Mouse (Mus musculus) layer of hippocampus, adult 9-11 months (tissue): ENCODE data around the gene Gcn1l1.
"Not testable (repeated sequence)": the region's sequence is repeated elsewhere in the genome, so short reads cannot be mapped to it uniquely, and the experiment has no call there.

Experiments used
- DNase-seq: peaks from one replicate; pipeline ENCODE4 v3.0.0; 2022

Gene Gcn1l1

DNA sequence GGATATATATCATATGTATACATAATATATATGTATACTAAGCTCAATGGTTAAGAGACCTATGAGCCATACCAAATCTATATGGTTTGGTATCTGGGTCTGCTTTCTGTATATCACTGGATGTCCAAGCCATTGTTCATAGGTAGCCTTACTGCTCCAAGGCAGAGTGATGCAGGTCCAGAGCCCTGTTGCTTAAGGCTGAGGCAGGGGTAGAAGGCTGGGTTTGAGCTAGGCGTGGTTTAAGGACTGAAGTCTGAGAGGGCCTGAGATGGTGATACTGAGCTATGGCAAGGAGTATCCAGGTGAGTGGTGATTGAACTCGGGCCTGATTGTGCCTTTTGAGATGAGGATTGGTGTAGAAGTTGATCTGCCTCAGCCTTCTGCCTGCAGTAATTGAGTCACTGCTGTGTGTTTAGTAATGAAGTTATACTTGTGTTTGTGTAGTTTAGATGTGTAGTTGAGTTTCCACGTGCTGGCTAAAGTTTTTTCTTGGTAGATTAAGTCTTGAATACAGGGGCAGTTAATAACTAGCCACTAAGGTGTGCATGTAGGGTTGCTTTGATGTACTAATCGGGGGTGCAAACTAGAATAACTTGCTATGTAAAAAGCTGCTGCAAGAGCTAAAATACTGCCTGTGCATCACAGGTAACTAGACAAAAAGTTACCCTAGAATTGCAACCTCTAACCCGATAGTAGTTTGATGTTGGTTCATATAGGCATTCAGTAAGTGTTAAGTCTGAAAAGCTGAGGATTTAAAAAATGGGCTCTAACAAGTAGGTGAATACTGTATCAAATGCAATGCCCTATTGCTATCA is 1.1 kb upstream of the Gcn1l1 start:
- DNase-seq = no peak

DNA sequence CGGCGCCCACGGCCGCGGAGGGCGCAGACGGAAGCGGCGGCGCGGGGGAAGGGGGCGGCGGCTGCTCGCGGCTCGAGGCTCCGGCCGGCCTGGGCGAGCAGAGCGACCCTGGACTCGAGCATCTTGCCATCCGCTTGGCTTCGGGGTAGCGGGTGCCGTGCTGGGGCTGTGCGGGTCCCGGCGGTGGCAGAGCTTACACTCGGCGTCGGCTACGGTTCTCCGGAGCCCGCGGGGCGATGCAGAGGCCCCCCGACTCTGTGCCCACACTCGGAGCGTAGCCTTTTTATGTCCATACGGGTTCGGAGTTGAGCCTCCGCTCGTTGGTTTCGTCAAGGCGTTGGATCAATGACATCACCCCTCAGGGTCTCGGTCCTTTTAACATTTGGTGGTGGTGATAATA is 349 bp downstream of the Gcn1l1 start:
- no peak for DNase-seq

DNA sequence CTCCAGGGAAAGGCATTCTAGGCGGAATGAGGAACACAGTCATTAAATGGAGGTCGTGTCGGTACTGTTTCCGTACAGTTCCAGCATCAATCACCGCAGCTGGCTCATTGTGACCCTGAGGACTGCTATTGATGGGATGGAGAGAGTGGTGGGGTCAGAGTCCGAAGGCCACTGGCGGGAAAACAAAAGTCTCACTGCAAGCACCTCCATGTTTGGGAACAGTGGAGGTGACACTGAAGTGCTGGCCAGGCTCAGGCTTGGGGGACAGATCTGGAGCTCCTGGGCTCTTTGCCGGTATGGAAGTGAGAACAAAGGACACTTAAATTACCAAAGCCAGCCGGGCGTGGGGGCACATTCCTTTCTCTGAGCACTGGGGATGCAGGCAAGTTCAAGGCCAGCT is 3.6 kb downstream of the Gcn1l1 start:
- DNase-seq = no peak

DNA sequence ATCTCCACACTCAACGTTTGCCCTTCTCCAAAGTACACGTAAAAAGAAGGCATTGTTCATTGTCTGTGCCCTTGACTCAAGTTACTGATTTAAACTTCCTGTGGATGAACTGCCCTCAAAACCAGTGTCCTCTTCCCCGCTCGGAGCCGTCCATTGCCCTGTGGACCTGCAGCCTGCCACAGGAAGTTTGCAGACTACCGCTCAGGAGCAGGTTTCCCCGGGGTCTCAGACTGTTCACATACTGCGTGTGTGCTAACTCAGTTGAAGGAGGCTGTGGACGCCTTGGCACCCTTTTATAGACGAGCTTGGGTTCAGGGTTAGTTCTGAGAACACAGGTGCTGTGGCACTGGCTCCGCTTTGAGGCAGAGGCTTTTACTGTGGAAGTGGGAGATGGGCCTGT is 4.3 kb downstream of the Gcn1l1 start:
- DNase-seq = no peak

DNA sequence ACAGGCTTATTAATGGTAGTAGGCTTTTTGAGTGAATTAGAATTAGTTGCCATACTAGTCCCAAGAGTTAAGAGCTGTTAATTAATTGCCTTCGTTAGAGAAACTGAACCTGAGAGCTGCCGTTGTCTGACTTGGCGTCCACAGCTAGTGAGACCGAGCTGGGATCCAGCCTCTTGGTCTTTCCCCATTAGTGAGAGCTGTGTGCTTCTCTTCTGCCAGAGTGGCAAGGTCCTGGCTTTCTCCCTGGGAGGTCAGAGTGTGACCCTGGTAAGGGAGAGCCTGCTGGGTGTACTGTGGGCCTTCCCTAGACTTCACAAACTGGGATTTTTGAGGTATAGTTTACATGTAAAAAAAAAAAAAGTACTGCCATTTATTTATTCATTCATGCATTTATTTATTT is 4.7 kb downstream of the Gcn1l1 start:
- no peak for DNase-seq

DNA sequence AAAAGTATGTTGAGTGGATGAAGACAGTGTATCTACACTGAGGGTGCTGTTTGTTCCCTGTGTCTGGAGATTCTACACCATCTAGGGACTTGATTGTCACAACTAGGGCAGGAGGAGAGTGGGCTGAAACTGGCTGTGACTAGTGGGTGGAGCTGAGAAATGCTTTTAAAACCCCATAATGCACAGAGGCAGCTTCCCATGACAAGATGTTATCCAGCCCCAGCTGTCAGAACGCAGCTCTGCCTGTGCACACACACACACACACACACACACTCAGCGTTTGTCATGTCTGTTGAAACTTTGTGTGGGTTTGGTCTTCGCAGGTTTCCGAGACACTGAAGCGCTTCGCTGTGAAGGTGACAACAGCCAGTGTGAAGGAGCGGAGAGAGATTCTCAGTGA is 6.0 kb downstream of the Gcn1l1 start:
- DNase-seq = peak; percentile 82

DNA sequence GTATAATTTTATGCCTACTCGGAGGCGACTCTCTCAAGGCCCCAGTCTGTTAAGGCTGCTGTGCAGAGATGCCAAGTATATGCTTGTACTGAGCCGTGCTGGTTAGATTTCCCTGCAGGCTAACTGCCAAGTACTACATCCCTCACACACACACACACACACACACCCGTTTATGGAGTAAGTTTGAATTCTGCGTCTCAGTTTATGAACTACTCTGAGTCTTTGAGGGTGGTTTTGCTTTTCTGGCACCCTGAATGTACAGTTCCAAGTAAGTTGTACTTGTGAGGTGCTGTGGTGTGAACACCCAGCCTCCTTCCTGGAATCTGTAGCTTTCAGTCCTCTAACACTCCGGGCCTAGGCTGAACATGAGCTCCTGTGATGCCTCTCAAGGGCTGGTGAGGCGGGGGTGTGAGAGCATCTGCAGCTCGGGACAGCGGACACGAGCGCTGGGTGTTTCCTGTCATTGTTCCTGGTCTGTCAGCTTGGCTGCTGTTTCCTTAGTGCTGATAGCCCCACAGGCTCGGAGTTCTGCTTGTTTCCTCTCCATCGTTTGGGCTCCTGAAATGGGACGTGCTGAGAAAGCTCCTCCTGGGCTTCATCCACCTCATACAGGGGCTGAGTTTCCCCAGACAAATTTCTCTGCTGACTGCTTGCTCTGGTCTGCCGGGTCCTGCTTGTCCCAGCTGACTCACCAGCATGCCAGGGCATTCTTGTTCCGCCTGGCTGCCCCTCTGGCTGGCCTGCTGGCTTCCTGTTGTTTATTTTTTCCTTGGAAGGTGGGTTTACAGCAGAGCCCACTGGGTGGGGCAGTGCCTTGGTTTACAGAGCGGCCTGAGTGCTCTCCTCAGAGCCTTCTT is 7.9 kb downstream of the Gcn1l1 start:
- peak; percentile 50 for DNase-seq

DNA sequence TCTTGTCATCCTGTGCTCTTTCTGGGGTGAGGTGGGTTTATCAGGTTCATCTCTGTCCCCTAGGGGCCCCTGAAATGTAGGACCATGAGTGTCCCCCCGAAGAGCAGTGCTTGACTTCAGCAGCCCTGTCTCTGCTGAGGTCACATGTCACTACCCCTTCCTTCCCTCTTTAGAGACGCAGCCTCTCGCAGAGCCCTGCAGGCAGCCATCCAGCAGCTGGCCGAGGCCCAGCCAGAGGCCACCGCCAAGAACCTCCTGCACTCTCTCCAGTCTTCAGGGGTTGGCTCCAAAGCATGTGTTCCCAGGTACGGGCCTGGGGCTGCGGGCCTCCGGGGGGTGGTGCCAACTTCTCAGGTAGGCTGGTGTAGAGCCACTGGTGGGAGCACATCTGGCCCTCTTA is 9.9 kb downstream of the Gcn1l1 start:
- DNase-seq = peak; percentile 38

DNA sequence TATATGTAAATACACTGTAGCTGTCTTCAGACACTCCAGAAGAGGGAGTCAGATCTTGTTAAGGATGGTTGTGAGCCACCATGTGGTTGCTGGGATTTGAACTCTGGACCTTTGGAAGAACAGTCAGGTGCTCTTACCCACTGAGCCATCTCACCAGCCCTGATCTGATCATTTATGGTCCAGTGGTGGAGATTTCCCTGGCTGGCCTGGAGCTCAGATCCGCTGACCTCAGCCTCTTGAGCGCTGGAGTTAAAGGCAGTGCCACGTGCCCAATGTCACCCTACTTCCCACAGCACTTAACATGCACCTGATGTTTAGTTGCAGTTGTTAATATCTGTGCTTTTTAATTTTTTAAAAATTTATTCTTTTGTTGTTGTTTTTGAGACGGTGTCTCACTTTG is 12.6 kb downstream of the Gcn1l1 start:
- not testable (repeated sequence) for DNase-seq

DNA sequence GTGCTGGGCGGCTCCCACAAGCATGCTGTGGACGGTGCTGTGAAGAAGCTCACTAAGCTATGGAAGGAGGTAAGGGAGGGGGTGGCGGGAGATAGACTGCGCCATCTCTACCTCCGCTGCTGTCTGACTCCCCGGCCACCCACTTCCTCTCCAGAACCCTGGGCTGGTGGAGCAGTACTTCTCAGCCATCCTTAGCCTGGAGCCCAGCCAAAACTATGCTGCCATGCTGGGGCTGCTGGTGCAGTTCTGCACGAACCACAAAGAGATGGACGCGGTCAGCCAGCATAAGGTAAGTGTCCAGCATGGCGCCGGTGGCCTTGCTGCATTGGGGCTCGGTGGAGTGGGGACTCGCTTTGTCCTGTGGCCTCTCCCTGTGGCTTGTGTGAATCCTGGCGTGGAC is 13.9 kb downstream of the Gcn1l1 start:
- DNase-seq = no peak

DNA sequence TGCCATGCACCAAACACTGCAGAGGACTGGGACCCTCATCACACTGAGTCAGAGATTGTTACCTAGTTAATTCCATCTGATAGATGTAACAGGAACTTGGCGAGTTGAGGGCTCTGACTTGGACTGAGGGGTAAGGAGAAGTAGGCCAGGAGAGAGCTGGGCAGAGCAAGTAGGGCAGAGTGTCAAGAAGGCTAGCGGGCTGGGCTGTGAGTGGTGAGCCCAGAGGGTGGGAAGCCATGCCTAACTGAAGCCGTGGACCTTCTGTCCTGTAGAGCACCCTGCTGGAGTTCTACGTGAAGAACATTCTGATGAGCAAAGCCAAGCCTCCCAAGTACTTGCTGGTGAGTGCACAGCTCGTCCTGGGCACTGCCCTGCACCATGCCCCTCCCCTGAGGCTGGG is 14.3 kb downstream of the Gcn1l1 start:
- no peak for DNase-seq

DNA sequence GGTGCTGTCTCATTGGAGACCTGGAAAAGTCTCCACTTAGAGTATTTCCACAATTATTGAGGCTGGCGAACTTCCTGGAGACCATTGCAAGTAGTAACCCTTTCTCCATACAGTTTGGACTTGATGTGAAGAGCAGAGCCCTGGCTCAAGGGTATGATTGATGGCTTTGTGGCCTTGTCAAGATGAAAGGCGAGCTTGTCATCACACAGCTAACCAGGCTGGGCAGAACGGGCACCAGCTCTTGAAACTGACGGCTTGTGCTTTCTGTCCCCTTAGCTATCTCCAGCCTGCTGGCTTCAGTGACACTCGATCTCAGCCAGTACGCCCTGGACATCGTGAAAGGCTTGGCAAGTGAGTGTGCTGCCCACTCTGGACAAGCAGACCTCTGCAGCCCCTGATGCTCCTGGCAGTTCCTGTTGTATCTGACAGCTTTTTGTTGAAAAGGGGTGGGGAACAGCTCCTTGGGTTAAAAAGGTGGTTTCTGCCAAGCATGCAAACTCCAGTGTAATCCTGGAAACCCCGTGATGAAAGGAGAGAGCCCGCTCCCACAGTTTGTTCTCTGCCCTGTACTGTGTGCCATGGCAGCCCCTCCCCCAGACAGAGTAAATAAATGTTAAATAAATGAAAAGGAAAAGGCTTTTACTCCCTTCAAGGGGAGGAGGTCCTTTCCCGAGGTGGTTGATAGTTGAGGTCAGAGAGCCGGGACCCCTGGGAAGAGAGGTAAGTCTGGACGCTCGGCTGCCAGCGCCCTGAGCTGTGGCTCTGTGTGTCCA is 15.4 kb downstream of the Gcn1l1 start:
- no peak for DNase-seq

DNA sequence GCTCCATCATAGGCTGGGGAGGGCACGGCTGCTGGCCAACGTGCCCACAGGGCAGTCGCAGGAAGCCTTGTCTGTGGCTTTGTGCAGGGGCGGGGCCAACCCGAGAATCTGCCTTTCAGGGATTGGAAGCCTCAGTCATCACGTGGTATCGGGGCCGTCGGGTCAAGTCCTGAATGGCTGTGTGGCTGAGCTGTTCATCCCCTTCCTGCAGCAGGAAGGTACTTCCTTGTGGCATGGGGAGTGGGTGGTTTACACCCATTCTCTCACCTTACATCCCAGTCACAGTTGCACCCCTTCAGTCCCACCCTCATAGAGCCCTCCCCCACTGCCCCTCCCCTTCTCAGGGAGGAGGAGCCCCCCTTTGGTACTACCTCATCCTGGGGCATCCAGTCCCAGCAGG is 16.6 kb downstream of the Gcn1l1 start:
- no peak for DNase-seq

DNA sequence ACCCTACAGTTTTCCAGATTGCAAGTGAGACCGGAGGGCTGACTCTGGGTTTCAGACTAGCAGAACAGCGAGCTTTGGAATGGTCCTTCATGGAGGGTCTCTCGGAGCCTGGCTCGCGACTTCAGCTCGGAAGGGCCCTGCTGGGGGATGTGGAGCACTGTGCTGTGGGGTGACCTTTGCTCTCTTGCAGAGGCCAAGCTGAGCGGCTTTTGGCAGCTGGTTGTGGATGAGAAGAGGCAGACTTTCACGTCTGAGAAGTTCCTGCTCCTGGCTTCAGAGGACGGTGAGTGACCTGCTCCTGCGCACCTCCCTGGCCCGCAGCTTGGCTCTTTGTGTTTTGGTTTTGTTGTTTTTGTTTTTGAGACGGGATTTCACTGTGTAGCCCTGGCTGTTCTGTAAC is 20.6 kb downstream of the Gcn1l1 start:
- DNase-seq = no peak

DNA sequence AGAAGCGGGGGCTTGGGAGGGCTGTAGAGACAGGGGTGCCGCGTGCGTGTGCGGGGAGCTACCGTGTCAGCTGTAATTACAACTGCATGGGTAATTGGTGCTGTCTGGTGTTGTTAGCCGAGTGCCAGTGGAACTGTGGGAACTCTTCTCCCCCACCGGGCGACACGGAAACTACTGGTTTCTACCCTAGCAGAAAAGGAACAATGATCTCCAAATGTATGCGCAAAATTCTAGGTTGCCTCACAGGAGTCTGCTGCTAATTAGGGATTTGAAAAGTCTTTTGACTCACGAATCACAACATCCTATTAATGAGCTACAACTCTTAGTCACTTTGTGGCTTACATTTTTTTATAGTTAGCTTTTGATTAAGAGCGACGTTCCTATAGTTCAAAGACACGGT is 21.1 kb downstream of the Gcn1l1 start:
- no peak for DNase-seq

DNA sequence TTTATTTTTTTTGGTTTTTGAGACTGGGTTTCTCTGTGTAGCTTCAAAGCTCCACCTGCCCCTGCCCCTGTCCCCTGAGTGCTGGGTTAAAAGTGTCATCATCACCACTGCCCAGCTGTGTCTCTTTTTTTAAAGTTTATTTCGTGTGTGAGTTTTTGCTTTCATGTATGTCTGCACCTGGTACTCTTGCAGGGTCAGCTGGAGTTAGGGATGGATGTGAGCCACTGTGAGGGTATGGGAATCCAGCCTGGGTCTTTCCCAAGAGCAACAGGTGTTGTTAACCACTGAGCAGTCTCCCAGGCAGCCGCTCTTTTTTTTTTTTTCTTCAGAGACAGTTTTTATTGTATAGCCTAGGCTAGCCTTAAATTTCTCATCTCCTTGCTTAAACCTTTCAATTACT is 21.7 kb downstream of the Gcn1l1 start:
- DNase-seq = no peak

DNA sequence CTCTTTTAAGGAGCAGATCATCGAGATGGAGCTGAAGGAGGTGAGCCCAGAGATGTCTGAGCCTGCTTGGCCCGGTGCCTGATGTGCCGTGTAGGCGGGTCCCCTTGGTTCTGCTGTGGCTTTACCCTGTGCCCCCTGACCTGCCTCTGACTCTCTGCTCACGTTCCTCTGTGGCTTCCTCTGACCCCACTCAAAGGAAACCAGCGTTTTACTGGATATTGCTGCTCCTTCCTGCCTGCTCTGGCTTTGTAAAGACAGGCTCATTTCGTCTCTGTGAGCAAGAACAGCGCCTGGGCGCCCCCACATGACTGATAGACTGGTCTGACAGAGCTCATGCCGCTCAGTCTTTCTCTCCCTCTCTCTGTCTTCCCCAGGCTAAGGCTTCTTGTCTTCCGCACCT is 26.0 kb downstream of the Gcn1l1 start:
- DNase-seq = no peak

DNA sequence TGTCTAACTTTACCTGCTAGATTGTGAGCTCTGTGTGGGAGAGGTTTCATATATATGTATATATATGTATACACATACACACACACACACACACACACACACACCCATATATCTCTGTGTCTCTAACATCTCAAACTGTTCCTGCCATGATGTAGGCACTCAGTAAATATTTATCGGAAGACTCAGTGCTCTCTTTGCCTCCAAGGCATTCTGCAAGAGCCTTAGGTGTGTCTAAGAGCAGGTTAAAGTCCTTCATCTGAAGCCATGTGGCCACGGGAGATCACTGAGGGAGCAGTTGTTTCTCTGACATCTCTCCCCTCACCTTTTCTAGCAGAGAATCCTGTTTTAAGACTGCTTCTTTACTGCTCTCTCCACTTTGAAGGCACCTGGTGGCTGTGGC is 26.5 kb downstream of the Gcn1l1 start:
- DNase-seq = no peak

DNA sequence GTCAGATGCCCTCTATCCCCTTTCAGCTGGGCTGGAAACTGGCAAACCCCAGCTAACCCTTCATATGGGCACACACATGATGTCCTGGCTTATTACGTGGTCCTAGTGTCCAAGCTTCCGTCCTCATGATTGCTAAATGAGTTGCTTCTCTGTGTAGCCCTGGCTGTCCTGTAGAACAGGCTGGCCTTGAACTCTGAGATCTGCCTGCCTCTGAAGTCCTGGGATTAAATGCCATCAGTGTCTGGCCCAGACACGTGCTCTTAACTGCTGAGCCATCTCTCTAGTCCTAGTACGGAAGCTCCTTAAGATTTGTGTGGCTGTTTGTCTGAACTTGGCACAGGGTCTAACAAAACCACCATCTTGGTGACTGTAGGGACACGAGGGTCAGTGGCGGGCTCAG is 38.5 kb downstream of the Gcn1l1 start:
- DNase-seq = no peak

DNA sequence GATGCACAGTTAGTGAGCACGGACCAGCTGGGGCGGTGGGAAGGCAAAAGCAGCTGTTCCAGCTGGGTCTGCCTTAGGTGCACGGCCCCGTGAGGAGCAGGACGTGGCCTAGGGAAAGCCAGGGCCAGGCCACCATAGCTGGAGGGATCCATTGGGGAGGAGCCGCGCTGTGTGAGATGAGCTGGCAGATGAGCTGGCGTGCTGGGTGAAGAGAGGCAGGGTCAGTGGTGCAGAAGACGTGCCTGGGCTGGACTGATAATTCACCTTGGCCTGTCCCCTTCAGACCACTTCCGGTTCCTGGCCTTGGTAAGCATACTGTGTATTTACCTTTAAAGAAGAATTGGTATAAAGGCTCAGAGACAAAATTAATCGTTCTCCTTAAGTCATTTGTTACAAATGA is 46.5 kb downstream of the Gcn1l1 start:
- DNase-seq = no peak

DNA sequence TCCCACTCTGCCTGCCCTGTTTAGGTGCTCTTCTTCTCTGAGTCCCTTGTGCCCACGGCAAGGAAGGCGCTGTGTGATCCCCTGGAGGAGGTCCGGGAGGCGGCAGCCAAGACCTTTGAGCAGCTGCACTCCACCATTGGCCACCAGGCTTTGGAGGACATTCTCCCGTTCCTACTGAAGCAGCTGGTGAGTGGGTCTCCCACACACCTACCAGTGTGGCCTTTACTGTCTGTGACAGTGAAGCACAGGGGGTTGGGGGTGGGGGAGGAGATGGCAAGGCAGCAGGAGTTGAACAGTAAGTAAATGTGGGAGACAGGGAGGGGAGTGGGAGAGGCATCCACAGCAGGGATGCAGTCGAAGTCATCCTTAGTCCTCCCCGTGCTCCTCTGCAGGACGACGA is 48.3 kb downstream of the Gcn1l1 start:
- no peak for DNase-seq

DNA sequence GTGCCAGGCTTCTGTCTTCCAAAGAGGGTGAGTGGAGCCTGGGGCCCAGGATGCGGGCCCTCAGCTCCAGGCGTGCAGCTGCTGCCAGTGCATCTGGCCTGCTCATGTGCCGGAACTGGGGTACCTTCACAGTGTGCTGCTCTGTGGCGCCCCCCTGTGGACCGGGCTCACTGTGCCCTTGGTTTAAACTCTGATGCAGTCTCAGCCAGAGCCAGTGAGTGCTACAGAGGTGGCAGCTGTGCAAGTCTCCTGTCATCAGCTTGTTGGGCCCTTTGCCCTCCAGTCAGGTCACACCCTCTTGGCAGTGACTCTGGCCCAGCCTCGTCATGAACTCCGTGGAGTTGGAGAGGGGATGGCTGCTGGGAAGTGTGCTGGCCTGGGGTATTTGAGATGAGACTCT is 49.9 kb downstream of the Gcn1l1 start:
- DNase-seq = no peak

DNA sequence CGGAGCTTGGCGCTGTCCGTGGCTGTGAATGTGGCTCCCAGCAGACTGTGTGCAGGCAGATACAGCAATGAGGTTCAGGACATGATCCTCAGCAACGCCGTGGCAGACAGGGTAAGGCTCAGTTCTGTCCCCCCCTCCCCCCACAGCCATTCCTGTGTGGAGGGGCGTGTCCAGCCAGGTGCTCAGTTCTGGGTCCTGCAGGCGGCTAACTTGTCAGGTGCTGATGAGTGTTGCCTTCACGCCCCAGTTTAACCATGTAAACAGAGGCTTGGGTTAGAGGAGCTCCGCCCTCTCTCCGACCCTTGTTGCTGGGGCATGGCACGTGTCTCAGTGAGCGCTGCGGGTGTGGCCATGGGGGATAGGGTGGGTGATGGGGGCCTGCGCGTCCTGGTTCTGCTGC is 54.6 kb downstream of the Gcn1l1 start:
- DNase-seq = no peak

DNA sequence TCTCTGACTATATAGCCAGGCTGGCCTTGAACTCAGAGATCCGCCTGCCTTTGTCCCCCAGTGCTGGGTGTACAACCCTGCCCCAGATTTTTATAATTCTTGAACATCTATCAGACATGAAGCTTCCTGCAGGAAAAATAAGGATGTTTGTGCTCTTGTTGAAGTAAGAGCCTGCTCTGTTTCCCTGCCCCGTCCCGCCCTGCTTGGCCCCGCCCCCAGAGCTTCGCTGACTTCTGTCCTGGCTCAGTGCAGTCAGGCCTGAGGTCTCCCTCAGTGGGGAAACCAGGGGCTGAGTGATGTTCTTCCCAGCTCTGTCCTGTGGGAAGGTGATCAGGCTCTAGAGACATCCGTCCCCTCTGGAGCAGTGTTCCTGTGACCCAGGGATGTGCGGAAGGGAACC is 57.6 kb downstream of the Gcn1l1 start:
- DNase-seq = no peak
